25 mouse cellular contexts compared by ENCODE assay signal in the genomic region with DNA sequence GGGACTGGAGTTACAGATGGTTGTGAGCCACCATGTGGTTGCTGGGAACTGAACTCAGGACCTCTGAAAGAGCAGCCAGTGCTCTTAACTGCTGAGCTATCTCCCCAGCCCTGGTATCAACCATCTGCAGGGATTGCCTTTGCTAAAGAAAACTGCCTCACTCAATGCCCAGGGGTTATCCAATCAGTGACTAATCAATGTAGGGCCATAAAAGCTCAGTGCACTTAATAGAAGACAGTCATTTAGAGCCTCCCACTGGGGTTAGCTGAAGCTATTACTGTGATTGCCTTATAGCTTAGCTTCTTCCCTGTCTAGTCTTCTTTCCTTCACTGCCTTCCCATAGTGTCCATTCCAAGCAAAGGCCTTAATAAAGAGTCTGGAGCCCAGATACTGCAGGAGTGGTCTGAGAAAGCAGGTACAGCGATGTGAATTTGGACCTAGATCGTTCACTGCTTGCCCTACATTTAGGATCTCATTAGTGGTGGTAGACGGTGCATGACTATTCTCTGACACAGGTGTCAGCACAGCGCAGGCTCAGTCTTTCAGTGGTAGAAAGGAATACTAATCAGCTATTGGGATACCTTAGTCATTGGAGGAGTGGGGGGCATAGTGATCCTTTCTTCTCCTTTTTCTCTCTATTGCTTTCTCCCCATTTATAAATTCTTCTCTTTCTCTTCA. TPM values are rescaled to one million over a fixed set of nuclear protein-coding genes. Genes with fewer than 3 reads are reported as not detected.
DNase-seq lines count a peak whose midpoint lies in the region; ATAC-seq and TF ChIP-seq lines count a peak whose summit lies in the region.
"Had no signal": no experiment of that assay in that cellular context is flagged by ENCODE, and none has a peak within 500 bp of the region (broad histone marks: within the 10 kb centered on the region; RNA-seq: fewer than 3 reads in every experiment).

No protein-coding gene starts in this region.

- no peak overlapping the region for H3K4me2 ChIP-seq in hindbrain, embryonic 14.5 days (replicated peaks)
- H3K4me2 ChIP-seq in hindbrain, embryonic 11.5 days (replicated peaks; ENCODE audit: low read depth, low read length), result no peak overlapping the region
- H3K4me2 ChIP-seq in midbrain, postnatal 0 days (ENCODE audit: low read depth, low read length, poor library complexity, severe bottlenecking), result no peak overlapping the region
- no peak overlapping the region for H3K4me2 ChIP-seq in midbrain, embryonic 11.5 days
- no peak overlapping the region for H3K4me2 ChIP-seq in intestine, embryonic 16.5 days (ENCODE audit: low read depth, low read length)
- no peak overlapping the region for H3K4me2 ChIP-seq in neural tube, embryonic 14.5 days (ENCODE audit: low read depth, low read length)
- H3K4me2 ChIP-seq: embryonic facial prominence, embryonic 12.5 days; embryonic facial prominence, embryonic 15.5 days; heart, embryonic 13.5 days had no signal

- 63% methylated on average over 4 of the region's 4 CpGs for WGBS in hindbrain, embryonic 14.5 days
- WGBS in hindbrain, embryonic 11.5 days, result 75% methylated on average over 4 of the region's 4 CpGs
- WGBS in midbrain, postnatal 0 days, result 70% methylated on average over 4 of the region's 4 CpGs
- WGBS in midbrain, embryonic 11.5 days, result 68% methylated on average over 4 of the region's 4 CpGs
- WGBS in intestine, embryonic 16.5 days, result 63% methylated on average over 4 of the region's 4 CpGs
- 45% methylated on average over 4 of the region's 4 CpGs for WGBS in neural tube, embryonic 14.5 days

- H3K27ac ChIP-seq in hindbrain, embryonic 14.5 days, result no peak overlapping the region
- H3K27ac ChIP-seq in hindbrain, embryonic 11.5 days (ENCODE audit: low read depth, low read length), result no peak overlapping the region
- no peak overlapping the region for H3K27ac ChIP-seq in midbrain, postnatal 0 days (ENCODE audit: low read depth, low read length)
- no peak overlapping the region for H3K27ac ChIP-seq in midbrain, embryonic 11.5 days (ENCODE audit: low read depth, low read length)
- no peak overlapping the region for H3K27ac ChIP-seq in intestine, embryonic 16.5 days (ENCODE audit: low read length)
- H3K27ac ChIP-seq in neural tube, embryonic 14.5 days (ENCODE audit: low read depth, low read length), result no peak overlapping the region
- H3K27ac ChIP-seq: embryonic facial prominence, embryonic 12.5 days; embryonic facial prominence, embryonic 15.5 days; gastrocnemius, adult 2 months; heart, embryonic 13.5 days had no signal

- no peak for TF ChIP-seq CTCF in midbrain, postnatal 0 days (IDR thresholded peaks at IDR 0.05)

- H3K27me3 ChIP-seq in hindbrain, embryonic 14.5 days (ENCODE audit: control insufficient read depth, insufficient read depth, low read length), result no peaks in the 10 kb centered on the region
- H3K27me3 ChIP-seq in hindbrain, embryonic 11.5 days (ENCODE audit: control insufficient read depth, insufficient read depth, low read length), result no peaks in the 10 kb centered on the region
- H3K27me3 ChIP-seq in midbrain, postnatal 0 days (ENCODE audit: insufficient read depth, low read length), result no peaks in the 10 kb centered on the region
- H3K27me3 ChIP-seq in midbrain, embryonic 11.5 days (ENCODE audit: control insufficient read depth, insufficient read depth, low read length), result no peaks in the 10 kb centered on the region
- H3K27me3 ChIP-seq in intestine, embryonic 16.5 days (replicated peaks; ENCODE audit: control insufficient read depth, insufficient read depth, low read length), result no peaks in the 10 kb centered on the region
- no peaks in the 10 kb centered on the region for H3K27me3 ChIP-seq in neural tube, embryonic 14.5 days (ENCODE audit: control insufficient read depth, insufficient read depth, low read length)
- H3K27me3 ChIP-seq: embryonic facial prominence, embryonic 12.5 days; embryonic facial prominence, embryonic 15.5 days; heart, embryonic 13.5 days had no signal

- H3K9me3 ChIP-seq in hindbrain, embryonic 14.5 days (ENCODE audit: control insufficient read depth, low read length), result 0 out of 2 replicates have a peak, but pooled peaks cover 5% of the 10 kb centered on the region
- H3K9me3 ChIP-seq in hindbrain, embryonic 11.5 days (ENCODE audit: control insufficient read depth, low read length), result no peaks in the 10 kb centered on the region
- no peaks in the 10 kb centered on the region for H3K9me3 ChIP-seq in midbrain, postnatal 0 days (ENCODE audit: low read length)
- H3K9me3 ChIP-seq in midbrain, embryonic 11.5 days (ENCODE audit: control insufficient read depth, low read length), result no peaks in the 10 kb centered on the region
- H3K9me3 ChIP-seq in intestine, embryonic 16.5 days (ENCODE audit: control insufficient read depth, low read length), result no peaks in the 10 kb centered on the region
- no peaks in the 10 kb centered on the region for H3K9me3 ChIP-seq in neural tube, embryonic 14.5 days (ENCODE audit: control insufficient read depth, low read length)
- H3K9me3 ChIP-seq: embryonic facial prominence, embryonic 12.5 days; embryonic facial prominence, embryonic 15.5 days had no signal

- no peak overlapping the region for H3K9ac ChIP-seq in hindbrain, embryonic 14.5 days
- no peak overlapping the region for H3K9ac ChIP-seq in hindbrain, embryonic 11.5 days (ENCODE audit: low read depth, low read length)
- no peak overlapping the region for H3K9ac ChIP-seq in midbrain, postnatal 0 days (replicated peaks; ENCODE audit: low read length, poor library complexity, severe bottlenecking)
- H3K9ac ChIP-seq in midbrain, embryonic 11.5 days (ENCODE audit: low read length), result no peak overlapping the region
- no peak overlapping the region for H3K9ac ChIP-seq in intestine, embryonic 16.5 days (ENCODE audit: low read depth, low read length)
- no peak overlapping the region for H3K9ac ChIP-seq in neural tube, embryonic 14.5 days (replicated peaks; ENCODE audit: low read depth, low read length)
- H3K9ac ChIP-seq: embryonic facial prominence, embryonic 12.5 days; embryonic facial prominence, embryonic 15.5 days; forebrain, postnatal 0 days; heart, embryonic 13.5 days had no signal

- no peak overlapping the region for H3K4me3 ChIP-seq in hindbrain, embryonic 14.5 days (replicated peaks; ENCODE audit: low read length)
- H3K4me3 ChIP-seq in hindbrain, embryonic 11.5 days (ENCODE audit: low read depth, low read length), result no peak overlapping the region
- H3K4me3 ChIP-seq in midbrain, postnatal 0 days (ENCODE audit: low read depth, low read length), result no peak overlapping the region
- no peak overlapping the region for H3K4me3 ChIP-seq in midbrain, embryonic 11.5 days (ENCODE audit: low read depth, low read length)
- no peak overlapping the region for H3K4me3 ChIP-seq in intestine, embryonic 16.5 days (ENCODE audit: low read length)
- no peak overlapping the region for H3K4me3 ChIP-seq in neural tube, embryonic 14.5 days (ENCODE audit: low read depth, low read length)
- H3K4me3 ChIP-seq: embryonic facial prominence, embryonic 12.5 days; embryonic facial prominence, embryonic 15.5 days; gastrocnemius, adult 2 months; heart, embryonic 13.5 days had no signal

- no peak for DNase-seq in hindbrain, embryonic 14.5 days (ENCODE audit: low spot score)
- no peak for DNase-seq in hindbrain, embryonic 11.5 days (ENCODE audit: low spot score)
- peak; percentile 15 for DNase-seq in midbrain, postnatal 0 days (ENCODE audit: low spot score)
- DNase-seq in midbrain, embryonic 11.5 days (ENCODE audit: low spot score, missing footprints), result no peak
- no peak for DNase-seq in layer of hippocampus, postnatal 14 days (ENCODE audit: low spot score in 2 of 2)
- no peak for DNase-seq in kidney, postnatal 4 days
- DNase-seq: adrenal gland, adult 2 months; adrenal gland, postnatal 14 days; cerebellum, adult 11 months; cerebellum, adult 2 months; cerebellum, adult 9-11 months; cerebellum, postnatal 25 days; forebrain, postnatal 0 days; gastrocnemius, adult 2 months; gastrocnemius, postnatal 14 days; heart, adult 18-20 months; heart, postnatal 14 days; heart, postnatal 4 days had no signal

- no peaks in the 10 kb centered on the region for H3K4me1 ChIP-seq in hindbrain, embryonic 14.5 days (replicated peaks; ENCODE audit: control insufficient read depth, insufficient read depth, low read length)
- no peaks in the 10 kb centered on the region for H3K4me1 ChIP-seq in hindbrain, embryonic 11.5 days (replicated peaks; ENCODE audit: control insufficient read depth, insufficient read depth, low read length)
- H3K4me1 ChIP-seq in midbrain, postnatal 0 days (ENCODE audit: insufficient read depth, low read length), result no peaks in the 10 kb centered on the region
- no peaks in the 10 kb centered on the region for H3K4me1 ChIP-seq in midbrain, embryonic 11.5 days (ENCODE audit: control insufficient read depth, insufficient read depth, low read length)
- H3K4me1 ChIP-seq in intestine, embryonic 16.5 days (ENCODE audit: control insufficient read depth, insufficient read depth, low read length), result no peaks in the 10 kb centered on the region
- no peaks in the 10 kb centered on the region for H3K4me1 ChIP-seq in neural tube, embryonic 14.5 days (ENCODE audit: control insufficient read depth, insufficient read depth, low read length)
- H3K4me1 ChIP-seq: embryonic facial prominence, embryonic 12.5 days; embryonic facial prominence, embryonic 15.5 days; heart, embryonic 13.5 days had no signal

- peak; percentile 51; the same call in 1 of the 2 replicates for ATAC-seq in hindbrain, embryonic 14.5 days (ENCODE audit: low FRiP score)
- ATAC-seq in hindbrain, embryonic 11.5 days (ENCODE audit: low FRiP score), result no peak
- ATAC-seq in midbrain, postnatal 0 days (ENCODE audit: low FRiP score), result no peak
- no peak for ATAC-seq in midbrain, embryonic 11.5 days (ENCODE audit: low FRiP score)
- ATAC-seq in intestine, embryonic 16.5 days, result peak; percentile 83
- peak; percentile 86 for ATAC-seq in neural tube, embryonic 14.5 days (ENCODE audit: low read depth)
- ATAC-seq: CD4-positive, CD25-positive, alpha-beta regulatory T cell, adult 4 months; forebrain, embryonic 14.5 days; forebrain, postnatal 0 days had no signal

- no peaks in the 10 kb centered on the region for H3K36me3 ChIP-seq in hindbrain, embryonic 14.5 days (replicated peaks; ENCODE audit: control insufficient read depth, insufficient read depth)
- H3K36me3 ChIP-seq in hindbrain, embryonic 11.5 days (ENCODE audit: control insufficient read depth, insufficient read depth, low read length), result no peaks in the 10 kb centered on the region
- H3K36me3 ChIP-seq in midbrain, postnatal 0 days (ENCODE audit: insufficient read depth, low read length), result no peaks in the 10 kb centered on the region
- no peaks in the 10 kb centered on the region for H3K36me3 ChIP-seq in midbrain, embryonic 11.5 days (ENCODE audit: control insufficient read depth, insufficient read depth, low read length)
- H3K36me3 ChIP-seq in intestine, embryonic 16.5 days (ENCODE audit: control insufficient read depth, insufficient read depth, low read length), result no peaks in the 10 kb centered on the region
- no peaks in the 10 kb centered on the region for H3K36me3 ChIP-seq in neural tube, embryonic 14.5 days (ENCODE audit: control insufficient read depth, insufficient read depth, low read length)
- H3K36me3 ChIP-seq: embryonic facial prominence, embryonic 12.5 days; embryonic facial prominence, embryonic 15.5 days; heart, embryonic 13.5 days had no signal

RNA-seq across cellular contexts. Expression of gene C1galt1c1, which starts 21.5 kb away (rescaled TPM):
- polyA plus RNA-seq in hindbrain, embryonic 14.5 days (2014; fragmentation: Nextera tagmentation; extraction: Ambion mirVana), result 31.6 and 35.3 TPM in 2 replicates
- 27.0 and 28.6 TPM in 2 replicates for polyA plus RNA-seq in hindbrain, embryonic 11.5 days (2014; fragmentation: Nextera tagmentation; extraction: Ambion mirVana)
- total RNA-seq in midbrain, postnatal 0 days (2014; rRNA removed), result 12.9 and 15.2 TPM in 2 replicates
- 21.7 and 22.2 TPM in 2 replicates for polyA plus RNA-seq in midbrain, postnatal 0 days (2015; fragmentation: Nextera tagmentation; extraction: Ambion mirVana)
- polyA plus RNA-seq in midbrain, embryonic 11.5 days (2014; fragmentation: Nextera tagmentation; extraction: Ambion mirVana), result 23.7 and 25.6 TPM in 2 replicates
- 65.3 and 71.5 TPM in 2 replicates for polyA plus RNA-seq in intestine, embryonic 16.5 days (2015; fragmentation: Nextera tagmentation; extraction: Ambion mirVana)
- 31.5 and 35.5 TPM in 2 replicates for polyA plus RNA-seq in neural tube, embryonic 14.5 days (2014; fragmentation: Nextera tagmentation; extraction: Ambion mirVana)
- total RNA-seq in layer of hippocampus, postnatal 14 days (2021), result 10 to 100 TPM; 18.0 to 21.4 TPM

RNA-seq across cellular contexts. Expression of gene Mcts1, which starts 56.0 kb away (rescaled TPM):
- 181 and 204 TPM in 2 replicates for polyA plus RNA-seq in hindbrain, embryonic 14.5 days (2014; fragmentation: Nextera tagmentation; extraction: Ambion mirVana)
- 117 and 125 TPM in 2 replicates for polyA plus RNA-seq in hindbrain, embryonic 11.5 days (2014; fragmentation: Nextera tagmentation; extraction: Ambion mirVana)
- total RNA-seq in midbrain, postnatal 0 days (2014; rRNA removed), result 57.0 and 61.8 TPM in 2 replicates
- polyA plus RNA-seq in midbrain, postnatal 0 days (2015; fragmentation: Nextera tagmentation; extraction: Ambion mirVana), result 173 and 180 TPM in 2 replicates
- 106 and 108 TPM in 2 replicates for polyA plus RNA-seq in midbrain, embryonic 11.5 days (2014; fragmentation: Nextera tagmentation; extraction: Ambion mirVana)
- polyA plus RNA-seq in intestine, embryonic 16.5 days (2015; fragmentation: Nextera tagmentation; extraction: Ambion mirVana), result 91.5 and 101 TPM in 2 replicates
- polyA plus RNA-seq in neural tube, embryonic 14.5 days (2014; fragmentation: Nextera tagmentation; extraction: Ambion mirVana), result 217 and 235 TPM in 2 replicates
- 100 to 1,000 TPM in 1 of 2 experiments, 10 to 100 TPM in 1; 86.6 to 103 TPM for total RNA-seq in layer of hippocampus, postnatal 14 days (2021)

Comparison
In these comparisons a context has a peak if more than half of its experiments do, and no peak if none do; other contexts are left out.
1. ATAC-seq: peak in hindbrain, embryonic 14.5 days (single experiment), intestine, embryonic 16.5 days (single experiment) and neural tube, embryonic 14.5 days (single experiment); none in hindbrain, embryonic 11.5 days (single experiment), midbrain, postnatal 0 days (single experiment) and midbrain, embryonic 11.5 days (single experiment).